Mouse (Mus musculus): ENCODE results near the gene Hbs1l. TPM values are rescaled to one million over a fixed set of nuclear protein-coding genes. Genes with fewer than 3 reads are reported as not detected.

Hbs1l gene
- polyA plus RNA-seq, 1 experiment = 73.6 TPM

GRCm38 (mm10) chr10:21410711-21411110 is 114.9 kb downstream of the Hbs1l start:
- peaks cover 7% of the 10 kb centered on the region; the same call in 1 of the 2 replicates for H3K4me1 ChIP-seq (ENCODE audit: control insufficient read depth, insufficient read depth, low read length)
- H3K4me3 ChIP-seq (ENCODE audit: insufficient read depth, low read length) = no peak overlapping the region
- H3K27ac ChIP-seq (ENCODE audit: insufficient read depth, low read length) = peak overlapping the region; percentile 89
- no peak for TF ChIP-seq POLR2A (IDR thresholded peaks at IDR 0.05; ENCODE audit: low read depth, low read length)

DNA sequence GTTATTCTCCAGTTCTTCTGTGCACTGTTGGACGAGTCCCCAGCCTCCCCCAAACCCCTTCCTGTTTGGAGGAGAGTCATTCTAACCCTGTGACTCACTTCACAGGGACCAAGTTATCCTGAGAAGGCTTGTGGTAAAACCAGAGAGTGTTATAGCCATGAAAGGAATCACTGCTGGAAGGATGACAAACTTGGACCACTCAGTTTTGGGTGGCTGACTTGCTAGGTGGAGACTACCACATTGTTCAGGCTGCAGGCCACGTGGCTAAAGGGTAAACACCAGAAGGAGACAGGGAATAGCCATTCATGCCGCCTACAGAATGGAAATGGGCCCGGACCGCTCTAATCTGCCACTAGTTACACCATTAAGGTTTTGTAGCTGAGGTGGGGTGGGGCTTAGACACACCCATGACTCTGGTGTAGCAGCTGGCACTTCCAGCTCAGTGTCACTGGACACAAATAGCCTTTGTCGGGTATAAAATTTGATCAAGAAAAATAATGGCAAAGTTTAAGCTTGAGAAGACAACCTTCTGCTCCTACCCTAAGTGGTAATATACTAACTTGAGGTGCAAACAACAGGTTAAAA is 115.9 kb downstream of the Hbs1l start:
- peaks cover 8% of the 10 kb centered on the region; the same call in 1 of the 2 replicates for H3K4me1 ChIP-seq (ENCODE audit: control insufficient read depth, insufficient read depth, low read length)
- peak overlapping the region; percentile 89; the same call in 1 of the 2 replicates for H3K27ac ChIP-seq (ENCODE audit: insufficient read depth, low read length)
- TF ChIP-seq CTCF (IDR thresholded peaks at IDR 0.05; ENCODE audit: borderline replicate concordance, insufficient read depth, low read length) (no peak), POLR2A (IDR thresholded peaks at IDR 0.05; ENCODE audit: low read depth, low read length) (no peak)
- no peak overlapping the region for H3K4me3 ChIP-seq (ENCODE audit: insufficient read depth, low read length)

GRCm38 (mm10) chr10:21415031-21415430 is 119.3 kb downstream of the Hbs1l start:
- H3K27ac ChIP-seq (ENCODE audit: insufficient read depth, low read length) = peak overlapping the region; percentile 75
- peaks cover 8% of the 10 kb centered on the region; the same call in 1 of the 2 replicates for H3K4me1 ChIP-seq (ENCODE audit: control insufficient read depth, insufficient read depth, low read length)
- TF ChIP-seq POLR2A (IDR thresholded peaks at IDR 0.05; ENCODE audit: low read depth, low read length) (no peak), CTCF (IDR thresholded peaks at IDR 0.05; ENCODE audit: borderline replicate concordance, insufficient read depth, low read length) (no peak)
- no peak overlapping the region for H3K4me3 ChIP-seq (ENCODE audit: insufficient read depth, low read length)

- Histone ChIP-seq H3K4me3 (ENCODE audit: insufficient read depth, low read length) (no peak overlapping the region), H3K27ac (ENCODE audit: insufficient read depth, low read length) (no peak overlapping the region), H3K4me1 (ENCODE audit: control insufficient read depth, insufficient read depth, low read length) (peaks cover 6% of the 10 kb centered on the region; the same call in 1 of the 2 replicates)
- TF ChIP-seq CTCF (IDR thresholded peaks at IDR 0.05; ENCODE audit: borderline replicate concordance, insufficient read depth, low read length) (no peak), POLR2A (IDR thresholded peaks at IDR 0.05; ENCODE audit: low read depth, low read length) (no peak)
Measured at GRCm38 (mm10) chr10:21416184-21416583, 120.4 kb downstream of the Hbs1l start.

Other genes starting within 250 kb of the Hbs1l start
- gene Myb, start 135.0 kb upstream of the Hbs1l start, polyA plus RNA-seq (2011; ENCODE audit: insufficient read length, low read depth, missing spikeins) = 0.44 TPM in 1 of 2 replicates, not detected in the other
- not detected in 2 replicates for gene Aldh8a1, start 81.3 kb downstream of the Hbs1l start, polyA plus RNA-seq (2011; ENCODE audit: insufficient read length, low read depth, missing spikeins)